Mouse (Mus musculus): ENCODE results near the gene Hspa1b.
"Not testable (repeated sequence)": the region's sequence is repeated elsewhere in the genome, so short reads cannot be mapped to it uniquely, and the experiment has no call there.

Gene Hspa1b

GRCm38 (mm10) chr17:34959130-34959778, at the start of gene Hspa1b:
Hspa1b (minus strand) TSS chr17:34959238.
- DNase-seq (ENCODE audit: extremely low spot score, low spot score) = peak; percentile 74

- DNase-seq (ENCODE audit: extremely low spot score, low spot score) = no peak
These were observed 48.5 kb upstream of the Hspa1b start for GRCm38 (mm10) chr17:35007387-35007991.

GRCm38 (mm10) chr17:35005902-35006301, 46.9 kb upstream of the Hspa1b start:
- not testable (repeated sequence) for DNase-seq (ENCODE audit: extremely low spot score, low spot score)

GRCm38 (mm10) chr17:35005158-35005557, 46.1 kb upstream of the Hspa1b start:
- no peak for DNase-seq (ENCODE audit: extremely low spot score, low spot score)

- DNase-seq (ENCODE audit: extremely low spot score, low spot score) = no peak
These were observed 45.2 kb upstream of the Hspa1b start for GRCm38 (mm10) chr17:35004075-35004717.

- DNase-seq (ENCODE audit: extremely low spot score, low spot score) = no peak
These were observed 44.2 kb upstream of the Hspa1b start for GRCm38 (mm10) chr17:35003022-35003838.

- DNase-seq (ENCODE audit: extremely low spot score, low spot score) = no peak
These were observed 43.3 kb upstream of the Hspa1b start for GRCm38 (mm10) chr17:35002153-35002865.

GRCm38 (mm10) chr17:35001452-35002152, 42.6 kb upstream of the Hspa1b start:
- no peak for DNase-seq (ENCODE audit: extremely low spot score, low spot score)

GRCm38 (mm10) chr17:35000717-35001451, 41.8 kb upstream of the Hspa1b start, which contains the start of gene Vars:
Vars (plus strand) TSS chr17:35000987.
- peak; percentile 99 for DNase-seq (ENCODE audit: extremely low spot score, low spot score)

- peak; percentile 57 for DNase-seq (ENCODE audit: extremely low spot score, low spot score)
These were observed 41.1 kb upstream of the Hspa1b start for GRCm38 (mm10) chr17:34999871-35000716.

GRCm38 (mm10) chr17:34998526-34999430, 39.7 kb upstream of the Hspa1b start:
- no peak for DNase-seq (ENCODE audit: extremely low spot score, low spot score)

- DNase-seq (ENCODE audit: extremely low spot score, low spot score) = no peak
These were observed 38.1 kb upstream of the Hspa1b start for GRCm38 (mm10) chr17:34997142-34997483.

- DNase-seq (ENCODE audit: extremely low spot score, low spot score) = no peak
These were observed 37.5 kb upstream of the Hspa1b start for GRCm38 (mm10) chr17:34996411-34997141.

- DNase-seq (ENCODE audit: extremely low spot score, low spot score) = not testable (repeated sequence)
These were observed 36.9 kb upstream of the Hspa1b start for GRCm38 (mm10) chr17:34995927-34996326.

GRCm38 (mm10) chr17:34995192-34995591, 36.2 kb upstream of the Hspa1b start:
- not testable (repeated sequence) for DNase-seq (ENCODE audit: extremely low spot score, low spot score)

GRCm38 (mm10) chr17:34994751-34995150, 35.7 kb upstream of the Hspa1b start:
- DNase-seq (ENCODE audit: extremely low spot score, low spot score) = no peak

GRCm38 (mm10) chr17:34984218-34984617, 25.2 kb upstream of the Hspa1b start:
- DNase-seq (ENCODE audit: extremely low spot score, low spot score) = no peak
